Mouse (Mus musculus): ENCODE measurements around the gene Paqr5.

Gene Paqr5

DNA sequence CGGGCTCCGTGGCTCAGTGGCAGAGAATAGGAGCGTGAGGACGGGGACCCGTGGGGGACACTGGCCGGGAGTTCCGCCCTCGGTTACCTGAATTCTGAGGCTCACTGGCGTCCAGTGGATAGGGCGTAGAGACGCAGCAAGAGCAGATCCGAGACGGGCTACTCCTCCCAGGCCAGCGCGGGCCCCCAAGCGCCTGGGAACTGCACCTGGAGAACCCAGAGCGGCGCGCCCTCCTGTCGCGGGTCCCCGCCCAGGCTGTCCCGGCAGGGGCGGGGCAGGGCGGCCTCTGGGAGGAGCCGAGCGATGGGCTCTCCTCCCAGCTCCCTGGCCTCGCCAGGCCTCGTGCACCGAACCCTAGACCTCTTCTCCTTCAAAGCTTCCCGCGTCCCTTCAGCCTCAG, at the start of gene Paqr5:
Paqr5 (minus strand) TSS at position 257 of the 400 bp plus-strand sequence.
- DNase-seq = peak; percentile 69

DNA sequence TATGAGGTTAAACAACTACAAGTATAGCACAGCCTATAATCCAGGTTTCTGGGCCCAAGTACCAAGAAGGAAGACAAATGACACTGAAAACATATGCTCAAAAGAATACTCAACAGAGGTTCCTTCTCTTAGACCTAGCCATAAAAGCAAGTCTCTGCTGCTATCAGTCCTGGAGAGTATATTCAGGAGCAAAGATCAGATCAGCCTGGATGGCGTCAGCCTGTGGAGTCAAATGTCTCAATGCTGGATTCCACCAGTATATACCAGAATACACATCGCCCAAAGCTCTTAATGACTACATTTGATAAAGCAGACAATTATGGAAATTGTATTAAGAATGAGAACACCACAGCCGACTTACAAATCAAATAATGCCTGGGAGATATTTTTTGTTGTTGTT, 35.6 kb upstream of the Paqr5 start:
- no peak for DNase-seq

DNA sequence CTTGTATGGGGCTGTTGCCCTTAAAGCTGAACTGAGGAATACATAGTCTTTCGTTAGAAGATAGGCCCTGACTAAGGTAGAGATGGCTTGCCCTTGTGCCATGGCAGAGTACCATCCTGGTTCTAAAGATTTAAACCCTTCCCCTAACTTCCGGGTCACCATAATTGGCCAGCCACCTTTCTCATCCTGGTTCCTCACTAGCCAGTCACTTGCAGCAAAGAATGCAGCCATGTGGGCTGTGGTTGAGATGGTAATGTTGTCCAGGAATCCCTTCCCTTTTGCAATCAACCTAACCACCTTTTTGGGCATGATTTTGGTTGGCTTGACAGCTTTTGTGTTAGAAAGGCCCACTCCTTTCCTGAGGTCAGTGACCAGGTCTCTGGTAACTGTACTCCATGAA, 33.8 kb upstream of the Paqr5 start:
- DNase-seq = no peak

DNA sequence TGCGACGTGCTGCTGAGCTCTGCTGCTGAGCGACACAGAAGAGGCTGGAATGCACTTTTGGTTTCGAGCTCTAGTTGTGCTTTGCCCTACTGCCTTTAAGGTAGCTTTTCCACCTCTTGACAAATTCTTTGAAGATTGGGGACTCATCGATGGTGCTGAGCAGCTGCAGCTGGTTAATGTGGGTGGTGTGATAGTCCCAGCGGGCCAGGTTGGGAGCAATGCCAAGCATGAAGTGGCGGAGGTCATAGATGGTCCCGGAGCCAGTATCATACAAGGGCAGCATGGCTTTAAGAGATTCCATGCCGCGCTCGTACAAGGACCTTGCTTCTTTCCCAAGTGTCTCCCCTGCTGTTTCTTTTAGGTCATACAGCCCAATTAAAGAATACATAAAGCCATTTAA, 33.3 kb upstream of the Paqr5 start:
- no peak for DNase-seq

DNA sequence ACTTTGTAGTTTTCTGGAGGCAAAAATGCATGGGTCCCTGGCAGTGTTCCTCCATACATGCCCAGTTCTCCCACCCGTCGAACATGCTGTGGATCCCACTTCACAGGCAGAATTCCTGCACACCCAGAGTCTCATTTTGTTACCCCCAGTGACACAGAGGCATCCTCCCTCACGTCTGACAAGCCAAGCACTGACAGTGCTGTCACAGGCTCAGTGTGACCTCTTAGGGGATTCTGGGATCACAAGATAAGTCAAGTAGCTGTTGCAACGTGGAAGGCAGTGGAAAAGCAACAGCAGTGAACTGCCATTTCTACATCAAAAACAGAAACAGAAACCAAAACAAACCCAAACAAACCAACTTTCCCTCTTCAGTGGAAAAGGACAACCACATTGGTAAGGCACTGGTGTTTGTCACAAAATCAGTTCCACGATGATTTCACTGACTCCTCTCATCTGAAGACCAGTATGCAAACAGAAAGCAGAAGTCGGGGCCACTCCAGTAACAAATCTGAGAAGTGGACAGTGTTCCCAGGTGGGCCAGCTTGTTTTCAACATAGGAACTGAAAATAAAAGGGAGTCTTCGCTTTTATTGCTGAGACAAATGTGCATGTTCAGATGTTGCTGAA, 31.3 kb upstream of the Paqr5 start:
- no peak for DNase-seq

DNA sequence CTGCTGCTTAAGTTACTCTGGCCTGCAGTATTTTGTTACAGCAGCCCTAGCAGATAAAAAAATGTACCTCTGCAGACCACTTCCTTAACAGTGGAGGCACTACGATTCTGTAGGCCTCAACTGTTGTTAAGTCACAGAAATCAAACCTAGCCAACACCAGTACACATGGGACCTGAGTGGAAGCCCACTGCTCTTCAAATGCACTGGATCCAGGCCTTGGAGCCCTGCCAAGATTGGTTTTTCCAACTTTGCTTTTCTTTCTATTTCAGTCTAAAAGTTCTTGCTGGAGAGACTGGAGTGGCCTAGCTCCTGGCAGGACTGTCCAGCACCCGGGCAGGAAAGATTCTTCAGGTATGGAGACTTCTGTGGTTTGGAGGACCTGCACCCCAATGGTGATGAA, 29.6 kb upstream of the Paqr5 start:
- DNase-seq = no peak

DNA sequence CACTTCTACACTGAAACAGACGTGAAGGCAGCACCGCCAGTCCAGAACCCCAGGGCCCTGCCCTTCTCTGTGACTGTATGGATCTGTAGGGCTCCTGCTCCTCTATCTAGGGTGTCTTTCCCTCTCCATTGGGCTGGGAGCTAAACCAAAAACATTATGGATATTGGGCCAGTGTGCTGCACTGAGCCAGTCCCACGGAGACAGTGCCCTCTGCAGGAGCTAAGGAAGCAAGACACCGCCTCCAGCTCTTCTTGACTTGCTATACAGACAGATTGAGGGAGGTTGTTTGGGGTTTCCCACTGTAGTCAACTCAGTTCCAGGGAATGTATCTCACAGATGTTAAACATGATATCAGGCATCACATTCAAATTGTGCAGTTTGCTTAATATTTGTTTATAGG, 24.1 kb upstream of the Paqr5 start:
- DNase-seq = peak; percentile 64

DNA sequence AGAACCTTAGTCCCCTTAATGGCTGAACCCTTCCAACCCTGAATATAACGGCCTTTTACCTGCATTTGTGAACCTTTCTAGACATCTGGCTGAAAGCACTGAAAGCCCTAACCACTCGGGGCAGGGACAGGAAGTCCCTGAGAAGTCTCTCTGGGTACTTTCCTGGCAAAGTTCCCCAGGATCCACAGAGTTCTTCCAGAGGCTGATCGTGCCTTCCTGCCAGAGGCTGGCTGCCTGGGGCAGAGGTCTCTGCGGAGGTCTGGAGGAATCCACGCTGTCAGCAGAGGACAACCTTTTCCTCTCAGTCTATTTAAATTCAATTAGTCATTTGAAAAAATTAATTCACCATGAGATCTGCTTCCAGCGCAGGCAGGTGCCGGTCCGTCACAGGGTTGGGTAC, 22.5 kb upstream of the Paqr5 start:
- DNase-seq = no peak

DNA sequence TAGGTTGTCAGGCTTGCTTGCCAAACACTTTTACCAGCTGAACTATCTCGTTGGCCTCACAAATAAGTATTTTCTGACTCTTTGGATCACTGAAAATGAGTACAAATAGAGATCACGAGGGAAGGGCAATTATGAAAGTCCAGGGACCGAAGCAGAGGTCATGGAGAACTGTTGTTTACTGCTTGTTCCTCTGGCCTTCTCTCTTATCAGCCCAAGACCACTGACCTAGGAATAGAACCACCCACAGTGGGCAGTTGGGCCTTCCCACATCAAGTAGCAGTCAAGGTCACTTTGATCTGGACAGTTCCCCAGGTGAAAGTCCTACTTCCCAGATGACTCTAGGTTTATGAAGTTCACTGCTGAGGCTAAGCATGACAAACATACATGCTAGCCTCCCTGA, 15.5 kb upstream of the Paqr5 start:
- no peak for DNase-seq

DNA sequence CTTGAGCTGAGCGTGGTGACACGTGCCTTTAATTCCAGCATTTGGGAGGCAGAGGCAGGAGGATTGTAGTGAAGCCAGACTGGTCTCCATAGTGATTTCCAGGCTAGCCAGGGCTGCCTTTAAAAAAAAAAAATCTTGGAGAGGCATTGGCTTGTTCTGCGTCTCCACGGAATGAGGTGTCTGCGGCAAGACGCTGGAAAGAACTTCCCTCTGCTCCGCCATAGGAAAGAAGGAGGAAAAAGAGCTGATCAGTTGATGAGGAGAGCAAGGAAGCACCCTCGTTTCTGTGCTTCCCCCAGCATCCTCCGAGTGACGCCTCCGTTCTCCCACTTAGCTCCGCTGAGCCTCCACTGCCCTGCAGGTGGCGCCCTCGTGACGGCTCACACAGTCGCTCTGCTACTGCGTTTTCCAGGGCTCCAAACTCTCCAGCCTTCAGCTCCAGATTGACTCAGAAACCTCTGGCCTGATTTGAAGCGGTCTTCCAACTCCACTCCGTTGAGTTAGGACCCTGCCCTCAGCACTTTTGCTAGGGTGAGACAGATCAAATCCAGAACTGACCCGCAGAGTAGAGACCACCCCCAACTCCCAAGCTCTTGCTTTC, 13.5 kb upstream of the Paqr5 start:
- DNase-seq = peak; percentile 93

DNA sequence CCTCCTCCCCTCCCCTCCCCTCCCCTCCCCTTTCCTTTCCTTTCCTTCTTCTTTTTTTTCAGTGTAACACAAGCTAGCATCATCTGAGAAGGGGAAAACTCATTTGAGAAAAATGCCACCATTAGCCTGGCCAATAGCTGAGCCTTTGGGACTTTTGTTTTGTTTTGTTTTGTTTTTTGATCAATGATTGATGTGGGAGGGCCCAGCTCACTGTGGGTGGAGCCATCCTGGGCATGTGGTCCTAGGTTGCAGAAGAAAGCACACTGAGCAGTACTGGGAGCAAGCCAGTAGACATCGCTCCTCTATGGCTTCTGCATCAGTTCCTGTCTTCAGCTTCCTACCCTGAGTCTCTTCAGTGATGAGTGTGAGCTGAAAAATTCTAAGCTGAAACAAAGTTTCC, 9.2 kb upstream of the Paqr5 start:
- no peak for DNase-seq

DNA sequence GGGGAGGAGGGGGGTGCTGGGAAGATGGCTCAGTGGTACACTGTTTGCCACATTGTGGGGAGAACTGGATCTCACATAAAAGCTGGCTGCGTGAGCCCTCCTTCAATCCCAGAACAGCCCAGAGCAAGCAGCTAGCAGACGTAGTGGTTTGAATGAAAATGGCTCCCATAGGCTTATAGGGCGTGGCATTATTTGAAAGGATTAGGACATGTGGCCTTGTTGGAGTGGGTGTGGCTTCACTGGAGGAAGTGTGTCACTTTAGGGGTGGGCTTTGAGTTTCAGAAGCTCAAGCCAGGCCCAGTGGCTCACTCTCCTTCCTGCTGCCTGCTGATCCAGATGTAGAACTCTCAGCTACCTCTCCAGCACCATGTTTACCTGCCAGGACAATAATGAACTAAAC, 5.5 kb upstream of the Paqr5 start:
- no peak for DNase-seq

DNA sequence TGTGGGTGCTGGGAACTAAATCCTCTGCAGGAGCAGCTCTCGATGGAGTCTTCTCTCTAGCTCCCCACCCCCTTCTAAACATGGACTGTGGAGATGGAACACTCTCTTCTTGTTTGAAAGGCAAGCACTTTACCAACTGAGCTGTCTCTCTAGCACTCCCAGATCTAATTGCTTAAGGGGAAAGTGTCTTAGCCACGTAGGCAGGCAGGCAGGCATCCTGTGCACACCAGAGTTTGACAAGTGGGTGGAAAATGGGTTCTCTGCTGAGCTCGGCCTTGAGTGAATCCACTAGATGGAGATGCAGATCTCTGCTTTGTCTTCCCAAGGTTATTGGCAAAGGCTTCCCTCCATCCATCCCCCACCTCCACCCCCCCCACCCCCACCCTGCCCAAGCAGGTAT, 1.4 kb upstream of the Paqr5 start:
- DNase-seq = no peak

DNA sequence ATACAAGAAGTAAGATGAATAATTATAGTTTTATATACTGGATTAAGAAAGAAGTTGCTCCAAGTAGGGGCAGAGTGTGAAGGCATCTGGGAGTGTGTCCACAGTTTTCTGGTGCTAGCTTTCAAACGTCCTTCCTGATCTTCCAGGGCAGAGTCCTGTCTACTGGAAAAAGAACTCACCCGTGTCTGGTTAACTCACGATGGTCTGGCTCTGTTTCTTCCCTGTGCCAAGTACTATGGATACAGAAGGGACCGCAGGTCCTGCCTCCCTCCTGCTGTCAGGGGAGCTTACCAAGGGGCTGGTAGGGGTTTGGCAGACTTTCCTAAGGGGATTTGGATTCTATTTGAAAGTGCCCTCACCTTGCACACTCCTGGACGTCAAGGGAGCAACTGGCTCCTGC, 1.6 kb downstream of the Paqr5 start:
- DNase-seq = no peak

DNA sequence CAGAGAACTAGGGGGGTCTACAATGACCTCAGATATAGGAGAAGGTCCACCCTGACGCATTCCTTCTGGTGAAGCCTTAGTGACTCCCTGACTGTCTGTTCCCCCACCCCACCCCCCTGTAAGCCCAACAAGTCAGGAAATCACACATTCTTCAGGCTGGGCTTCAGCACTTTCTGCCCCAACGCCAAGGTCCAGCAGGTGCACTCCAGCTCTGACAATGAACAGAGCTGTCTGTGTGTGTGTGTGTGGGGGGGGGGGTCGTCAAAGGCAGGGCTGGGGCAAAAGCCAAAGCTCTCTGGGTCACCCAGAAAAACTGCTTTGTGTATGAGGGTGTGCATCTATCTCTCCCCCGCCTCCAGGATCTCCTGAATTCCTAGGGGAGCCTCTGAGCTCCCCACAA, 2.8 kb downstream of the Paqr5 start:
- DNase-seq = no peak

DNA sequence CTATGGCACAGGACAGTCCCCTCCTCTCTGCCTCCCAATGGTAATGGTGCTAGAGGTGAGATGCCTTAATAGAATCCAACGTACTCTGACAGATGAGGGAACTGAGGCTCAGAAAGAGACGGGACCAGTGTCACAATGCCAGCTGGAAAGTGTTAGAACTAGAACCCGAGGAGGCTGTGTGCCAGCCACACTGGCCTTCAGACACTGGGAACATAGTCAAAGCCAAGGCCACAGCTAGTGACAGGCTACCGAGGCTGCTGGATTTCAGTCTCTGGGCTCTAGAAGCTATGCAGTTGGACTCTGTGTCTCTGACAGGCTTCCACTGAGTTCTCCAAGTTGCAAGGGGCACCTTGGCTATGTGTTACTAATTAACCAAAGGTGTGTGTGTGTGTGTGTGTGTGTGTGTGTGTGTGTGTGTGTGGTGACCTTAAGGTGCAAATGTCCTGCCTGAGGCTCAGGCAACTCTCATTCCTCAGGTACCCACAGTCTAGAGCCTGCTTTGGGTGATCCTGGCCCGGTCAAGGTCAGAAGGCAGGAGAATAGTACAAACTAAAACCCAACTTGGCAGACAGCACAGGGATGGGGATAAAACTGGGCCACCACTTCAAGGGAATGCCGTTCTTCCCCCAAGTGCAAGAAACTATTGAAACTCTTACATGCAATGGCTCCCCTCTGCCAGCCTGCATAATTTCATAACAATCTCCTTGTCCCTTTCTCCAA, 3.5 kb downstream of the Paqr5 start:
- DNase-seq = no peak

DNA sequence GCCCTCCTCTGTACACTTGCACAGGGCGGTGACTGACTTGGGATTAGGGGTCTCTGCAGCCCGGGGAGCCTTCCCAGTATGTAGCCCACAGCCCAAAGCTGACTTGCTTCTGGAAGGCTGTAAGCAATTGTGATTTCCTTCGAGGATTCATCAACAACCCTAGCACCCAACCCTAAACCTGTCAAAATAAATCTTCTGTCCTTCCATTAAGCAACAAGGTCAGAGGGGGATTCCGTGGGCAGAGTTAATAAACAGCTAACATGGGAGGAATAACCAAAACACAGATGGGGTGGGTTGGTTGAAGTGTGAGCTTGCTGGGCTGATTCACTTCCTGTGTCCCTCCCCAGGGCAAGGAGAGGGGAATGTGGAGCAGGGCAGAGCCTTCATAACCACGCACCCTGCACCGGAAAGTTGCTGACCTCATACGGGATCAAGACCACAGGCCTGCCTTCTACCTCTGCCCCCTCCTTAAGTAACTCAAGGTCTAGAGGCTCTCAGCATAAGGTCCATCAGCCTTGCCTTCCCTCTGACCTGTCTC, 5.0 kb downstream of the Paqr5 start:
- DNase-seq = no peak

DNA sequence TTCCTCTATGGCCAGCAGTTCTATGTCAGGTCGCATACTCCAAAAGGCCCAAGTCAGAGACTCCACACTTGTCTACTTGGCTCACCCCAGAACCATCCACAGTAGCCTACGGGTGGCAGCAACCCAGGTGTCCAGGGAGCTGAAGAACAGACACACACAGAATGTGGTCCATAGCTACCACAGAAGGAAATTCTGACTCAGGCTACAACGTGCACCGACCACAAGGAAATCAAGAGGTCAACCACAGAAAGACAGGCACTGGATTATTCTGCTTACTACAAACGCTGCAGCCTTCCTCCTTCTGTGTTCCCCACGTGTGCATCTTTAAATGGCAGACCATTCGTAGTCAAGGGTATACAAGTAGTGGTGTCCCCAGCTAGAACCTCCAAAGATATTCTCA, 6.4 kb downstream of the Paqr5 start:
- DNase-seq = no peak

DNA sequence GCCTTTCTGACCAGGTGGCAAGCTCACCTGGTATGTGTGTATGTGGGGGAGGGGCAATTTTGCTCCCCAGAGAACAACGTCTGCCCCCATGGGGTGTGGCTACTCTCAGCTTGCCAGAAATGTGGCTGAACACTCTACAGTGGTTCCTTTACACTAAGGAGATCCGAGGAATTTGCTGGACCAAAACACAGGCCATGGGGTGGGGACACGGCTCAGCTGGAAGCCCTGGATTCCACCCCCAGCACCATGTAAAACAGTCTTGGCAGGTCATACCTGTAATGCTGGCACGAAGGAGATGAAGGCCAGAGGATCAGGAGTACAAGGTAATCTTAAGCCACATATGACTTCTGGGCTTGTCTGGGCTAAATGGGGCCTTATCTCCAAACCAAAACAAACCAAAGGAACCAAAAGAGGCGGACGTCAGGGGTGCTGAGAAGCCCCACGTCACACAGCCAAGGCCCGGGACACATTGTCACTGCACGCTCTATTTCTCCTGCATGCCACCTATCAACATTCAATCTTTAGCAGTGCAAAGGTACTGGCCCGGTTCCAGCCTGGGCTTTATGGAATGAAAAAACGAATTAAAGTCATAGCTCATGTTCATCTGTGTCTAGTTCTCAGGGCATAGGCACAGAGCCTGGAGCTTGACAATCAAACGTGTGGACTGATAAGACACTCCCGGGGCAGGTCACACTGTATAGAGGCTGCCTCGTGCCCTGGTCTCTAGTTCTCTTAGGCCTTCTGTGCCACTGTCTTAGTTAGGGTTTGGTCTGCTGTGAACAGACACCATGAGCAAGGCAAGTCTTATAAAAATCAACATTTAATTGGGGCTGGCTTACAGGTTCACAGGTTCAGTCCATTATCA, 8.2 kb downstream of the Paqr5 start:
- no peak for DNase-seq

DNA sequence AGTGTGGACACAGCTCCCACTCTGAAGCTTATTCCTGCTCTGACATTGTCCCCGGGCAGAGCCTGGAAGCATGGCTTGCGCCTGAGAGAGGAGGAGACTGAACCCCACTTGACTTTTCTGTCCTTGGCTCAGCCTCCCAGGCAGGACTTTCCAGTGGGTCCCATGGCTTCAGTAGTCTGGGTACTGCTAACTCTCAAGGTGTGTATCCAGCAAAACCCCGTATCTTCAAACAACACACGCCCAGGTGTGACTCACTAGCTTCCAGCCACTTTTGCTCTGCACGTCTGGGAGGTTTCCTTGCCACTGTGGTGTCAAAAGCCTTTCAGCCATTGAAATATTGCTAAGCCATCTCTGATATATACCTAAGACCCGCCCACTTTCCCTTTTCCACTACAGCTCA, 9.3 kb downstream of the Paqr5 start:
- no peak for DNase-seq

DNA sequence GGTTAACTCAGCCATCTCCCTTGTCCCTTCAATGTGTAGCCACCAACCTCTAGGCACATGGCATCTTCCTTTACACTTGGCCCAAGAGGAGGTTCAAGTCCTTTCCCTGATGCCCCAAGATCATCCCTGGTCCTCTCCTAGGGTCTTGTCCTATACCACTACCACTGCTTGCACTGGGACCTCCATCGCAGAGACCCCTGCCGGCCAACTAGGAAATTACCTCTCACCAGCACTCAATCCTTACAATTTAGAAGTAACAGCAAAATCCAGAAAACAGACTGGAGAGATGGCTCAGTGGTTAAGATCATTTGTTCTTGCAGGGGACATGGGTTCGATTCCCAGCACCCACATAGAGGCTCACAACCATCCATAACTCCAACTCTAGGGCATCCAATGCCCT, 11.2 kb downstream of the Paqr5 start:
- no peak for DNase-seq

DNA sequence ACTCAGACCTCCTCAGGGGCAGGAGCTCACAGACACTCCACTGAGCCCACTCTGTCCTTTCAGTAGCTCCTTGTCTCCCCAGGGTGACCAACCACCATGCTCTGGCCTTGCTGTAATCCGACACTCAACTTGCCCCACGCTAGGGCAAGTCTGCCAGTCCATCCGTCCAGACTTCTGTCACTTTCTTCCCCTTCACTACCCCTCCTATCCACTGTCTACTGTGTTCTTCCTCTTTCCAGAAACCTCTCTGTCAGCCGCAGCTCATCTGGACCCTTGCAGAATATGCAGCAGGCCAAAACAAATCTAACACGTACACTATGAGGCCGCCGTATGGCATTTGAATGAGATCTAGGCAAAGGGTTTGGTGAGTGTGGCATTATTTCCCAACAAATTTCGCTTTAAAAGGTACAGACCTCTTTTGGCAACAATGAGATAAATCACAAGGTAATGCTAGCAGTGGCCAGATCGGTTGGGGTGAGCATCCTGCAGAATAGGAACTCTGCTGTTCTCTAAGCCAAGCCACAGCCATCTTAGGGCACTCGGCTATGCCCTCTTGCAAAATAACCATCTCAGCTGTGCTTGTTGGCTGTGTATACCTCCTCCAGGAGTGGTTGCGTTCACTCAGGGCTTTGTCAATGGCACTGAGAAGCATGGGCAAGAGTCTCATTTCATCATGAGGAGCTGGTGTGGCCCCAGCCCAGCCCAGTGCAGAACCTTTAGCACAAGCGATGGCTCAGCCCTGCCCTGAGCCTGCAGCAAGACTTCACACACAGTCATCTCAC, 13.1 kb downstream of the Paqr5 start:
- DNase-seq = no peak

DNA sequence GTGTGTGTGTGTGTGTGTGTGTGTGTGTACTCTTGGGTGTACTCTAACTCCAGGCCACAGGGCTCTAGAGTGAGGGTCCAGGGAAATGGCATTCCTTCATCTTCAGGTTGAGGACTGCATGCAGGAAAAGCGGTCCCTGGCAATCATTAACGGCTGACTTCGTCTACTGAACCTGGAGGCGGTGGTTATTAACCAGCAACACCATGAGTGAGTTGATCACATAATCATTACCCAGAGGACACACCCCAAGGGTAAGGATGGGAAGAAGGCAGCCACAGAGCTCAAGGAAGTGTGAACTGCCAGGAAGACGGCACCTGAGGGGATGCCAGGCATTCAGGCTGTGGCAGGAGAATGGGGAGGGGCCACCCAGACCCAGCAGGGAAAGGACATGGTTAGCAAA, 18.3 kb downstream of the Paqr5 start:
- no peak for DNase-seq

All from embryo, embryonic 11 days (tissue).